Mouse (Mus musculus) liver, embryonic 13.5 days (tissue): ENCODE data around the gene Tmem164. TPM values are rescaled to one million over a fixed set of nuclear protein-coding genes. Genes with fewer than 3 reads are reported as not detected.

Experiments used
- ATAC-seq: fragments of 200-750 bp; cut with Nextera tagmentation; 2 replicates; pipeline ENCODE4 v1.8.0; 2017; ENCODE audit warnings: low read depth, mild to moderate bottlenecking, moderate number of reproducible peaks, moderate library complexity
- DNase-seq: peaks from one replicate; pipeline ENCODE4 v3.0.0; 2022
- H3K27ac ChIP-seq: fragments of 300-500 bp; sonication (generic); 2 replicates; pipeline ENCODE4 v1.5.1; 2015; ENCODE audit warnings: moderate library complexity, mild to moderate bottlenecking, inconsistent platforms
- H3K27me3 ChIP-seq: fragments of 300-500 bp; sonication (generic); 2 replicates; pipeline ENCODE4 v1.6.1; 2015; ENCODE audit warnings: mild to moderate bottlenecking, inconsistent platforms
- H3K36me3 ChIP-seq: fragments of 300-500 bp; sonication (generic); 2 replicates; pipeline ENCODE4 v1.6.1; 2015; ENCODE audit warnings: mild to moderate bottlenecking, inconsistent platforms
- H3K4me1 ChIP-seq: fragments of 300-500 bp; sonication (generic); replicated peaks from 2 replicates; pipeline ENCODE4 v1.6.1; 2015; ENCODE audit warnings: inconsistent platforms
- H3K4me2 ChIP-seq: fragments of 300-500 bp; sonication (generic); 2 replicates; pipeline ENCODE4 v1.6.1; 2015; ENCODE audit warnings: inconsistent platforms, mild to moderate bottlenecking, moderate library complexity
- H3K4me3 ChIP-seq: fragments of 300-500 bp; sonication (generic); replicated peaks from 2 replicates; pipeline ENCODE4 v1.5.1; 2015; ENCODE audit warnings: mild to moderate bottlenecking, inconsistent platforms
- H3K9ac ChIP-seq: fragments of 300-500 bp; sonication (generic); 2 replicates; pipeline ENCODE4 v1.6.1; 2015; ENCODE audit warnings: mild to moderate bottlenecking, inconsistent platforms
- H3K9me3 ChIP-seq: fragments of 300-500 bp; sonication (generic); replicated peaks from 2 replicates; pipeline ENCODE4 v1.6.1; 2016; ENCODE audit warnings: inconsistent platforms
- WGBS: fragments of 180-500 bp; shearing (Covaris S2); methylation state at CpG from one replicate; pipeline ENCODE4 v1.1.7; 2015; ENCODE audit not compliant: insufficient replicate concordance; 5-methylcytosine and 5-hydroxymethylcytosine counted together
- polyA plus RNA-seq: library from polyadenylated mRNA; unstranded; fragments of >200 nt; fragmentation: Nextera tagmentation; extraction: Ambion mirVana; gene quantifications from 2 replicates; pipeline ENCODE4 v1.2.1, GENCODE M21; 2015

Gene Tmem164
- polyA plus RNA-seq, 1 experiment from 2014 or later = 24.1 TPM

DNA sequence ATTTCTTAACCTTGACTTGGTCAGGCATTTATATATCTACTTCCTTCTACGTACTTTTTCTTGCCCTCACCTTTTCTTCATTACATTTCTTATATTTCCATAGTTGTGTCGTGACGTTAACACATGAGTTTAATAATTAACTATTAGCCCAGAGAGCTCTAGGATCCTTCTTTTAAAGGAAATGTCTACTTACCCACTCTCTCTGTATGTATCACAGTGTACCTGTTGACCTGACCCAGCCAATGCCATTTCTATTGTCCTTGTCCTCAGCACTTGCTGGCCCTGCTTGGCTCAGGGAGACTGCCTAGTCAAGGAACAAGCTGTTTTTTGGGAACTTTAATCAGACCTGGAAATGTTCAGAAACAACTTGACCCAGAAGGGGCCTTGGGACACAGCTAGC, 40.7 kb downstream of the Tmem164 start:
- Histone ChIP-seq H3K4me1 (peaks cover 40% of the 10 kb centered on the region), H3K4me2 (no peak overlapping the region), H3K4me3 (no peak overlapping the region), H3K9ac (no peak overlapping the region), H3K9me3 (no peaks in the 10 kb centered on the region), H3K27me3 (no peaks in the 10 kb centered on the region), H3K27ac (no peak overlapping the region), H3K36me3 (peaks cover 10% of the 10 kb centered on the region; the same call in 1 of the 2 replicates)
- ATAC-seq = no peak
- WGBS = 85% methylated on average over 3 of the region's 3 CpGs
- no peak for DNase-seq

DNA sequence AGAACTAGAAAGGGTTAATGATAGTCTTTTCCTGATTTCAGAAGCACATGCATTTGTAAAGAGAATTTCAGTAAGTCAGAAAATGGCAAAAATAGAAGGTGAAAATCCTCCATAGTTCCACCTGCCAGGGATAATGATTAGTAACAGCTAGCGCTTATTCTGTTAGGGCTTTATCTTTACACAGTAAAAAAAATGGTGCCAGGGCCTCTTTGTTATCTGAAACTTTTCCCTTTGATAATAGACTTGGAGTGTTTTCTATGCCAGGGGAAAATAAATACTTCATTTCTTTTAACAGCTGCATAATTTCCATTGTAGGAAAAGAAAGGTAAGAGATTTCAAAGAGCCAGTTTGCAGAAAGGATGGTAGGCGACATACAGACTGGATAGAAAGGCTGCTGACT, 43.0 kb downstream of the Tmem164 start:
- Histone ChIP-seq H3K4me3 (no peak overlapping the region), H3K27me3 (no peaks in the 10 kb centered on the region), H3K9me3 (no peaks in the 10 kb centered on the region), H3K36me3 (peaks cover 9% of the 10 kb centered on the region; the same call in 1 of the 2 replicates), H3K27ac (no peak overlapping the region), H3K4me2 (no peak overlapping the region), H3K9ac (no peak overlapping the region), H3K4me1 (peaks cover 41% of the 10 kb centered on the region)
- DNase-seq = no peak
- 48% methylated on average over 2 of the region's 2 CpGs for WGBS
- ATAC-seq = no peak

- 49% methylated on average over 2 of the region's 2 CpGs for WGBS
- peaks cover 41% of the 10 kb centered on the region for H3K4me1 ChIP-seq
- ATAC-seq = peak; percentile 73
- no peaks in the 10 kb centered on the region for H3K9me3 ChIP-seq
- H3K27ac ChIP-seq = no peak overlapping the region
- H3K9ac ChIP-seq = no peak overlapping the region
- DNase-seq = peak; percentile 1
- 0 out of 2 replicates have a peak, but pooled peaks cover 6% of the 10 kb centered on the region for H3K36me3 ChIP-seq
- no peak overlapping the region for H3K4me3 ChIP-seq
- no peaks in the 10 kb centered on the region for H3K27me3 ChIP-seq
- H3K4me2 ChIP-seq = no peak overlapping the region
Observed at GRCm38 (mm10) chrX:142725571-142725970, 44.4 kb downstream of the Tmem164 start.

GRCm38 (mm10) chrX:142726311-142726710, 45.1 kb downstream of the Tmem164 start:
- ATAC-seq (no peak), DNase-seq (no peak)
- no peak overlapping the region for H3K27ac ChIP-seq
- no peak overlapping the region for H3K9ac ChIP-seq
- WGBS = 84% methylated on average over 2 of the region's 2 CpGs
- H3K4me1 ChIP-seq = peaks cover 41% of the 10 kb centered on the region
- H3K27me3 ChIP-seq = no peaks in the 10 kb centered on the region
- H3K9me3 ChIP-seq = no peaks in the 10 kb centered on the region
- H3K4me2 ChIP-seq = no peak overlapping the region
- no peak overlapping the region for H3K4me3 ChIP-seq
- 0 out of 2 replicates have a peak, but pooled peaks cover 6% of the 10 kb centered on the region for H3K36me3 ChIP-seq

DNA sequence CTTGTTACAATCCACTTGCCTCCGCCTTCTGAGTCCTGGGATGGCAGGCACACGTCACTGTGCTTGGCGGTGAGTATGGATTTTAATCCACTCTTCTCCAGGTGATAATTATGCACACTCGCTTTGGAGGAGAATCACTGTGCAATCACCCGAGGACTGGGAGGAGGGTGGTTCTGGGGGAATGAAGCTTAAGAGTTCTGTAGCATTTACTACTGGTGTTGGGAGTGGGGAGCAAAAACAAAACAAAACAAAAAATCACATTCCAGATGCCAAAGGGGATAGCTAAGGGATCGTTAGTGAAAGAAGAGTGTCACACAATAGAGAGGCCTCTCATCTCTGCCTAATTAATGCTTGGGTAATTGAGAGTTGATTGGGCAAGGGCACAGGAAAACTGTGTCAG, 46.6 kb downstream of the Tmem164 start:
- Histone ChIP-seq H3K4me3 (no peak overlapping the region), H3K27me3 (no peaks in the 10 kb centered on the region), H3K4me1 (peaks cover 37% of the 10 kb centered on the region), H3K9me3 (no peaks in the 10 kb centered on the region), H3K4me2 (no peak overlapping the region), H3K27ac (no peak overlapping the region), H3K36me3 (0 out of 2 replicates have a peak, but pooled peaks cover 6% of the 10 kb centered on the region), H3K9ac (no peak overlapping the region)
- 74% methylated on average over 6 of the region's 6 CpGs for WGBS
- no peak for ATAC-seq
- no peak for DNase-seq

DNA sequence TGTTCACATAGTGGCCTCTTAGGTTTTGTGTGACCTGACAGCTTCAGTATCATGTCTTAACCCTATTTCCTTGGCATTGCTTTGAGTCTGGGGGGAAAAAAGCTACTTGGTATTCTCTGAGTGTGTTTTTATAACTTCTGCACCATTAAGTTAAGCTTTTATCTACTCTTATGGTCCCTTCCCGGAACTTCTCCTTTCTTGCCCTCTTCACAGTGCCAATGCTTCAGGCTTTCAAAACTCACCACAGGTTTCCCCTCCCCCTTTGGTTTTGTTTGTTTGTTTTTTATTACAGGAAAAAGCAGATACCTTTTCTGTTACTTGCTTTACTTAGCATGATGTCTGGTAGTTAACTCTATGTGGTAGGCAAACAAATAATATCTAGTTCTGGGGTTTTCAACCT, 47.8 kb downstream of the Tmem164 start:
- ATAC-seq (no peak), DNase-seq (no peak)
- H3K36me3 ChIP-seq = peaks cover 11% of the 10 kb centered on the region; the same call in 1 of the 2 replicates
- no peaks in the 10 kb centered on the region for H3K27me3 ChIP-seq
- H3K4me3 ChIP-seq = no peak overlapping the region
- H3K4me2 ChIP-seq = no peak overlapping the region
- H3K27ac ChIP-seq = no peak overlapping the region
- peaks cover 25% of the 10 kb centered on the region for H3K4me1 ChIP-seq
- 50% methylated on average over 1 of the region's 1 CpGs for WGBS
- H3K9me3 ChIP-seq = no peaks in the 10 kb centered on the region
- H3K9ac ChIP-seq = no peak overlapping the region

DNA sequence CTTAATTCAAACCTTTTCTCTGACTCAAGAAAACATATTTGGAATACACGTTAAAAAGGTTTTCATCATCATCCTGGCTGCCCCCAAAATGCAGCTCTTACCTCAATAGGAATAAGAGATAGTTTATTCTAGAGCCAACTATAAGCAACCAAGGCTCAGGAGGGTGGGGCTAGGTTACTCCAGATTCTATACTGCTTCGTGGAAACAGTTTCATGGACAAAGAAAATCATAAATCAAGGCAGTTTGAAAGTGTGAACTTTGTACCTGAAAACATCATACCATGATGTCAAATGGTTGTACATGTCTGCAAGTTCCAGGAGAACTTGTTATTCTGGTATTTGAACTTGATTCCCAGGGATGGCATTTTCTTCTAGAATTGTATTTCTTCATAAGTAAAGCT, 48.3 kb downstream of the Tmem164 start:
- ATAC-seq (no peak), DNase-seq (no peak)
- Histone ChIP-seq H3K9ac (no peak overlapping the region), H3K36me3 (peaks cover 13% of the 10 kb centered on the region; the same call in 1 of the 2 replicates), H3K4me3 (no peak overlapping the region), H3K4me2 (no peak overlapping the region), H3K27ac (no peak overlapping the region), H3K27me3 (no peaks in the 10 kb centered on the region), H3K4me1 (peaks cover 21% of the 10 kb centered on the region), H3K9me3 (no peaks in the 10 kb centered on the region)
- 68% methylated on average over 2 of the region's 2 CpGs for WGBS

DNA sequence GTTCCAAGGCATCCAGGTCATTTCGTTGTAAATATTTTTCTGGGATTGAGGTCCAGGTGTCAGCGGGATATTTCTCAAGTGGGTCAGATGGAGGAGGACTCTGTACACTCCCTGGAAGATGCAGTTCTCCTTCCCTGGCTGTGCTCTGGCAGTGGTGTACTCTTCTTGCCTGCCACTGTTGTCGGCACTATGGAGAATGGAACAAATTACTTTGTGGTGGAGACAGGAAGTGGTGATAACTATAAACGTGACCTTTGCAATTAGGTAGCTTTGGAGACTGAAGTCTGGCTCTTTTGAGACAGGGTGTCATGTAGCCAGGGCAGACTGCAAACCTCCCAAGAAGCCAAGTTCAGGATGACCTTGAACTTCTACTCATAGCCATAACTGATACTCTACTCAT, 55.9 kb downstream of the Tmem164 start:
- no peak overlapping the region for H3K9ac ChIP-seq
- no peak for DNase-seq
- H3K4me1 ChIP-seq = no peaks in the 10 kb centered on the region
- ATAC-seq = no peak
- H3K4me2 ChIP-seq = no peak overlapping the region
- H3K27ac ChIP-seq = no peak overlapping the region
- no peak overlapping the region for H3K4me3 ChIP-seq
- no peaks in the 10 kb centered on the region for H3K27me3 ChIP-seq
- H3K36me3 ChIP-seq = peaks cover 12% of the 10 kb centered on the region; the same call in 1 of the 2 replicates
- no peaks in the 10 kb centered on the region for H3K9me3 ChIP-seq
- 57% methylated on average over 4 of the region's 4 CpGs for WGBS

- H3K4me1 ChIP-seq = no peaks in the 10 kb centered on the region
- H3K9me3 ChIP-seq = no peaks in the 10 kb centered on the region
- H3K4me2 ChIP-seq = no peak overlapping the region
- no peak overlapping the region for H3K9ac ChIP-seq
- H3K27me3 ChIP-seq = no peaks in the 10 kb centered on the region
- DNase-seq (peak; percentile 3), ATAC-seq (no peak)
- H3K4me3 ChIP-seq = no peak overlapping the region
- H3K36me3 ChIP-seq = peaks cover 12% of the 10 kb centered on the region; the same call in 1 of the 2 replicates
- WGBS = 62% methylated on average over 6 of the region's 6 CpGs
- H3K27ac ChIP-seq = no peak overlapping the region
Observed at GRCm38 (mm10) chrX:142737719-142738118, 56.5 kb downstream of the Tmem164 start.

DNA sequence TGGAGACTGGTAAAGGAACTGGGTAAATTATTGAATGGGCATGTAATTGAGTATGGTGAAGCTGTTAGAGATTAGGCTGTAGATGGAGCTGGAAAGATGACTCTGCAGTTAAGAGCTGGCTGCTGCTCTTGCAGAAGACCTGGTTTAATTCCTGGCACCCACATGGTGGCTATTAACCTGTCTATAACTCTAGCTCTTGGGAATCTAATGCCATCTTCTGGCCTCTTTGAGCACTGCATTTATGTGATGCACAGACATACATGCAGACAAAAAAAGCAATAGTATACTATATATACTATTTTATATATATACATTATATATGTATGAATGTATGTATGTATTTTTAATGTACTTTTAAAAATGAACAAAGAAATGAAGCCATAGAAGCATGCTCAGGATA, 66.2 kb downstream of the Tmem164 start:
- Histone ChIP-seq H3K4me3 (no peak overlapping the region), H3K4me1 (no peaks in the 10 kb centered on the region), H3K36me3 (peaks cover 3% of the 10 kb centered on the region; the same call in 1 of the 2 replicates), H3K4me2 (no peak overlapping the region), H3K27ac (no peak overlapping the region), H3K9me3 (no peaks in the 10 kb centered on the region), H3K9ac (no peak overlapping the region), H3K27me3 (no peaks in the 10 kb centered on the region)
- no peak for ATAC-seq
- no peak for DNase-seq

DNA sequence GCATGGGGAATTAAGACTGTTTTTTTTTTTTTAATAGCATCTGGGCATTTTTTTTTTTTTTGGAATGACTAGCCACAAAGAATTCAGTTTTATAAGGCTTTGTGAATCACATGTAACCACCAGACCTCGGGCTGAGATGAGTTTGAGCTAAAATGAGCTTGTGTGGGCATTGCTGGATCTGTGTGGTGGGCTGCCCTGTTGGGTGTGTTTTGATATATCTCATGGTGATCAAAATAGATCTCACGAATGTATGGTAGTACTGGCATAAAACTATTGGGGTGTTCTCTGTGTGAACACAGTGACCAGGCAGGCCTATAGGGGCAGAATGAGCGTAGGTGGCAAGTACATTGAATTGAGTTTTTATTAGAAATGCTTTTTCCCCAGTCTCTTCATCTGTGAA, 67.4 kb downstream of the Tmem164 start:
- H3K4me2 ChIP-seq = no peak overlapping the region
- WGBS = 65% methylated on average over 3 of the region's 3 CpGs

GRCm38 (mm10) chrX:142750775-142751174, 69.6 kb downstream of the Tmem164 start:
- H3K27ac ChIP-seq = no peak overlapping the region
- H3K9me3 ChIP-seq = no peaks in the 10 kb centered on the region
- DNase-seq = no peak
- no peak overlapping the region for H3K4me3 ChIP-seq
- H3K4me1 ChIP-seq = no peaks in the 10 kb centered on the region
- H3K9ac ChIP-seq = no peak overlapping the region
- 59% methylated on average over 4 of the region's 4 CpGs for WGBS
- H3K27me3 ChIP-seq = no peaks in the 10 kb centered on the region
- H3K36me3 ChIP-seq = peaks cover 3% of the 10 kb centered on the region; the same call in 1 of the 2 replicates
- H3K4me2 ChIP-seq = no peak overlapping the region
- ATAC-seq = no peak

More for the DNA sequence above, 67.4 kb downstream of the Tmem164 start:
- no peak overlapping the region for H3K9ac ChIP-seq
- no peaks in the 10 kb centered on the region for H3K27me3 ChIP-seq
- H3K36me3 ChIP-seq = peaks cover 3% of the 10 kb centered on the region; the same call in 1 of the 2 replicates
- no peak overlapping the region for H3K27ac ChIP-seq
- no peak overlapping the region for H3K4me3 ChIP-seq
- H3K4me1 ChIP-seq = no peaks in the 10 kb centered on the region
- H3K9me3 ChIP-seq = no peaks in the 10 kb centered on the region
- ATAC-seq (no peak), DNase-seq (no peak)
